Mouse (Mus musculus) intestine, embryonic 14.5 days (tissue): ENCODE results near the gene Stx1a. TPM values are rescaled to one million over a fixed set of nuclear protein-coding genes. Genes with fewer than 3 reads are reported as not detected.
"Not testable (repeated sequence)": the region's sequence is repeated elsewhere in the genome, so short reads cannot be mapped to it uniquely, and the experiment has no call there.

Source experiments
- ATAC-seq: fragments of 200-750 bp; cut with Nextera tagmentation; replicated peaks from 2 replicates; pipeline ENCODE4 v1.8.0; 2017; ENCODE audit warnings: low read depth, moderate number of reproducible peaks, moderate TSS enrichment, moderate library complexity; ENCODE audit not compliant: low FRiP score, low TSS enrichment
- DNase-seq: peaks from one replicate; pipeline ENCODE4 v3.0.0-alpha.2; 2018; ENCODE audit warnings: low spot score
- H3K27ac ChIP-seq: fragments of 300-500 bp; sonication (generic); 2 replicates; pipeline ENCODE4 v1.5.1; 2014; ENCODE audit warnings: low read depth, mild to moderate bottlenecking, control low read depth
- H3K27me3 ChIP-seq: fragments of 300-500 bp; sonication (generic); replicated peaks from 2 replicates; pipeline ENCODE4 v1.6.1; 2014; ENCODE audit warnings: low read length, control low read depth; ENCODE audit not compliant: control insufficient read depth, insufficient read depth
- H3K36me3 ChIP-seq: fragments of 300-500 bp; sonication (generic); 2 replicates; pipeline ENCODE4 v1.6.1; 2014; ENCODE audit warnings: low read length, control low read depth; ENCODE audit not compliant: control insufficient read depth, insufficient read depth
- H3K4me1 ChIP-seq: fragments of 300-500 bp; sonication (generic); replicated peaks from 2 replicates; pipeline ENCODE4 v1.6.1; 2014; ENCODE audit warnings: low read length, control low read depth, mixed read lengths; ENCODE audit not compliant: control insufficient read depth, insufficient read depth
- H3K4me2 ChIP-seq: fragments of 300-500 bp; sonication (generic); 2 replicates; pipeline ENCODE4 v1.6.1; 2014; ENCODE audit warnings: low read length
- H3K4me3 ChIP-seq: fragments of 300-500 bp; sonication (generic); 2 replicates; pipeline ENCODE4 v1.5.1; 2014; ENCODE audit warnings: low read depth, low read length, control low read depth, mixed read lengths
- H3K9ac ChIP-seq: fragments of 300-500 bp; sonication (generic); 2 replicates; pipeline ENCODE4 v1.6.1; 2014; ENCODE audit warnings: mild to moderate bottlenecking, low read length
- H3K9me3 ChIP-seq: fragments of 300-500 bp; sonication (generic); 2 replicates; pipeline ENCODE4 v1.6.1; 2016; ENCODE audit warnings: low read length, control low read depth; ENCODE audit not compliant: control insufficient read depth
- WGBS: fragments of 180-500 bp; shearing (Covaris S2); extraction: QIAGEN DNeasy Blood & Tissue Kit; methylation state at CpG from one replicate; pipeline ENCODE4 v1.1.7; 2014; 5-methylcytosine and 5-hydroxymethylcytosine counted together
- polyA plus RNA-seq: library from polyadenylated mRNA; unstranded; fragments of >200 nt; fragmentation: Nextera tagmentation; extraction: Ambion mirVana; gene quantifications from 2 replicates; pipeline ENCODE4 v1.2.1, GENCODE M21; 2014

The Stx1a gene
- polyA plus RNA-seq, 1 experiment from 2014 or later, result 15.9 TPM

DNA sequence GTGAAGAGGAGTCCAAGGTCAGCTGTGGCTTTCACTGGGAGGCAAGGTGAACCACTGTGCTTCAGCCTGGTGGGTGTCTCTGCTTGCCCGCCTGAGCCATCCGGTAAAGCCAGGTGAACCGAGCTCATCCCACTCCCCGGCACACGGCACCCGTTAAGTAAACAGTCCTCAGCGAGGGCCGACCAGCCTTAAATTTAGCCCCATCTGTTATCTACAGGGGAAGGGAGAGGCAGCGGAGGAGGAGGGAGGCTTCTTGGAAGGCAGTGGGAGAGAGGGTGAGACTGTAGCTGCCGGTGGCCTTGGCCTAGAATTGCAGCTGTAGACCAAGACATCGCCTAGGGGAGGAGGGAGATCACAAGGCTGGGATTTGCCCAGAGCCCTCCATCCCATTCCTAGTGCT is 17.5 kb downstream of the Stx1a start:
- DNase-seq, result no peak
- no peak overlapping the region for H3K4me2 ChIP-seq
- H3K9ac ChIP-seq, result no peak overlapping the region
- no peaks in the 10 kb centered on the region for H3K27me3 ChIP-seq
- H3K4me3 ChIP-seq, result no peak overlapping the region
- ATAC-seq, result no peak
- H3K36me3 ChIP-seq, result peaks cover 31% of the 10 kb centered on the region
- no peak overlapping the region for H3K27ac ChIP-seq
- 40% methylated on average over 11 of the region's 11 CpGs for WGBS
- H3K4me1 ChIP-seq, result no peaks in the 10 kb centered on the region
- H3K9me3 ChIP-seq, result no peaks in the 10 kb centered on the region

GRCm38 (mm10) chr5:135042105-135042788 is 19.0 kb downstream of the Stx1a start:
- no peak overlapping the region for H3K4me2 ChIP-seq
- no peak overlapping the region for H3K4me3 ChIP-seq
- no peaks in the 10 kb centered on the region for H3K27me3 ChIP-seq
- H3K9ac ChIP-seq, result no peak overlapping the region
- 41% methylated on average over 21 of the region's 21 CpGs for WGBS
- H3K4me1 ChIP-seq, result no peaks in the 10 kb centered on the region
- ATAC-seq (no peak), DNase-seq (no peak)
- no peaks in the 10 kb centered on the region for H3K9me3 ChIP-seq
- peaks cover 29% of the 10 kb centered on the region for H3K36me3 ChIP-seq
- H3K27ac ChIP-seq, result no peak overlapping the region

GRCm38 (mm10) chr5:135044575-135044974 is 21.3 kb downstream of the Stx1a start:
- 92% methylated on average over 3 of the region's 3 CpGs for WGBS
- Histone ChIP-seq H3K9ac (no peak overlapping the region), H3K4me3 (no peak overlapping the region), H3K27ac (no peak overlapping the region), H3K4me2 (no peak overlapping the region), H3K27me3 (no peaks in the 10 kb centered on the region), H3K4me1 (no peaks in the 10 kb centered on the region), H3K36me3 (peaks cover 20% of the 10 kb centered on the region), H3K9me3 (no peaks in the 10 kb centered on the region)
- ATAC-seq (no peak), DNase-seq (no peak)

- Histone ChIP-seq H3K4me2 (no peak overlapping the region), H3K27me3 (no peaks in the 10 kb centered on the region), H3K9ac (no peak overlapping the region), H3K9me3 (no peaks in the 10 kb centered on the region), H3K27ac (no peak overlapping the region), H3K4me1 (no peaks in the 10 kb centered on the region), H3K36me3 (peaks cover 50% of the 10 kb centered on the region), H3K4me3 (no peak overlapping the region)
- ATAC-seq (no peak; the same call in 1 of the 2 replicates), DNase-seq (no peak)
- 90% methylated on average over 5 of the region's 5 CpGs for WGBS
Observed at GRCm38 (mm10) chr5:135048539-135048938, 25.3 kb downstream of the Stx1a start.

GRCm38 (mm10) chr5:135049268-135049667 is 26.0 kb downstream of the Stx1a start:
- not testable (repeated sequence) for H3K4me3 ChIP-seq, H3K27me3 ChIP-seq, DNase-seq, ATAC-seq, H3K9ac ChIP-seq, H3K9me3 ChIP-seq, H3K4me1 ChIP-seq, H3K27ac ChIP-seq, H3K4me2 ChIP-seq
- 92% methylated on average over 6 of the region's 6 CpGs for WGBS
- H3K36me3 ChIP-seq, result peaks cover 57% of the 10 kb centered on the region

DNA sequence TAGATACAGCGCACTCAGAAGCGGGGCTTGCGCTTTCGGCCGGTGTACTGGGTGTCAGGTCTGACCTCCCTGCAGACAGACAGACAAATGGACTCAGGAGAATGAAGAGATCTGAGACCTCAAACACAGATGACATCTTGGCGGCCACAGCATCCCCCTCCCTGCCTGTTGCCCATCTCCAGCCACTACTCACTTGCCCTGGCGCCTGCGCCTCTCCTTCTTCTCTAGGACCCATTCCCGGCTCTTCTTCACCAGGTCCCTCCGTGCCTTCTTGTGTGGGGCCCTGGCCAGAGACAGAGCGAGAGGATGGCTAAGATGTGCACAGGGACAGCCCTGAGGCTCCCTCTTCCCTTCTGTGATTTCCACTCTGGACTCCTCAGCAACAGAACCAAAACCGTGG is 30.1 kb downstream of the Stx1a start:
- Histone ChIP-seq H3K9me3 (no peaks in the 10 kb centered on the region), H3K4me3 (no peak overlapping the region), H3K27ac (no peak overlapping the region), H3K36me3 (peaks cover 84% of the 10 kb centered on the region), H3K9ac (no peak overlapping the region), H3K4me2 (no peak overlapping the region), H3K27me3 (no peaks in the 10 kb centered on the region), H3K4me1 (no peaks in the 10 kb centered on the region)
- no peak for ATAC-seq
- WGBS, result 93% methylated on average over 12 of the region's 12 CpGs
- no peak for DNase-seq

DNA sequence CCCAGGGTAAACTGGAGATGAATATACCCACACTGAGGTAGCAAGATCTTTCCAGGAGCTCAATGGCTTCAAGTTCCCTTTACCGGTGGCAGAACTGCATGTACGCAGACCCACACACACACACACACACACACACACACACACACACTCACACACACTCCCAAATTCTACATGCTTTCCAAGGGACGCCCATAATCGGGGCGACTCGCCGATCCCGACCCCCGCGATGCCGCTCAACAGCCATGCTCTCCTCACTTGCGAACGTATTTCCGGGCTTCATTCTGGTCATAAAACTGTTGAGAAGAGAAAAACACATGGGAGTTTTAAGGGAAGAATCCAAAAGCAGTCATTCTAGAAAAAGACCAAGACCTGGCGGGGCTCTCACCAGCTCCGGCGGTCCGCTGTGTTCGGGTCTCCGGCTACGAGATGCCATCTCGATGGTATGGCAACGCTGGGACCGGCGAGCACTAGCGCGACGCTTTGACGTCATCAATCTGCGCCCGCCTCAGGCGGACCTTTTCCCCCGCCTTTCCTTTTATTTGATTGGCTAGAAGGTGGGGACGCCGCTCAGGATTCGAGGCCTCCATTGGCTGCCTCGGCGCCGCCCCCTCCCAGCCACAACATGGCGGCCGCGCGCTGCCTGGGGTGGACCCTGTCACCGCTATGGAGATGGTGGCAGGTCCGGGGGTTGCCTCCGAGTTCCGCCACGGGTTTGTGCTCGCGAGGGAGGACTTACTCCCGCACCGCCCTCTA is 40.5 kb downstream of the Stx1a start, which contains the start of gene Dnajc30:
TSS of gene Dnajc30 (plus strand) at position 574 of the 753 bp plus-strand sequence.
- peaks cover 26% of the 10 kb centered on the region for H3K36me3 ChIP-seq
- no peaks in the 10 kb centered on the region for H3K27me3 ChIP-seq
- H3K27ac ChIP-seq, result no peak within 1 kb of the TSS
- DNase-seq, result peak; percentile 98
- peaks cover 15% of the 10 kb centered on the region for H3K4me1 ChIP-seq
- H3K4me3 ChIP-seq, result peak within 1 kb of the TSS; percentile 97
- WGBS, result under 1% methylated on average over 52 of the region's 52 CpGs
- H3K9me3 ChIP-seq, result no peaks in the 10 kb centered on the region
- H3K9ac ChIP-seq, result peak within 1 kb of the TSS; percentile 90
- ATAC-seq, result peak; percentile 96
- H3K4me2 ChIP-seq, result peak within 1 kb of the TSS; percentile 85

- Histone ChIP-seq H3K4me3 (peak overlapping the region; percentile 97), H3K27me3 (no peaks in the 10 kb centered on the region), H3K36me3 (peaks cover 21% of the 10 kb centered on the region), H3K9ac (peak overlapping the region; percentile 90), H3K27ac (no peak overlapping the region), H3K4me1 (peaks cover 15% of the 10 kb centered on the region), H3K4me2 (peak overlapping the region; percentile 84), H3K9me3 (no peaks in the 10 kb centered on the region)
- 0% methylated on average over 40 of the region's 40 CpGs for WGBS
- peak; percentile 66 for DNase-seq
- ATAC-seq, result peak; percentile 50
Observed at GRCm38 (mm10) chr5:135064382-135064766, 41.1 kb downstream of the Stx1a start.
